8 mouse cellular contexts compared by ENCODE assay signal in the genomic region with DNA sequence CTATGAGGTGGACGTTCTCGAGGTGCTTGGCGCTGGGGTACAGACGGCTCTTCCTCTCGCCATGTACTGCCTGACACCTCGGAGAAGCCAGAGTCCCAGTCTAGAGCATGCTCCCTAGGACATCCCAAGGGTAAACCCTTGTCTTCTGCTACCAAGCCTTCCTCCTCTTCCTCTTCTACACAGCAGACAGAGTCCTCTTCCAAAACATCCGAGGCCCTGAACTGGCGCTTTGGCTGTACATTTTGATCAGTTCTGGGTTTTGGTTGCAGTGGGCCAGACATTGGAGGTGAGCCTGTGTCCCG. TPM values are rescaled to one million over a fixed set of nuclear protein-coding genes. Genes with fewer than 3 reads are reported as not detected.
A peak's percentile ranks its signal among the peaks of the same experiment; 100 is the strongest.
DNase-seq lines count a peak whose midpoint lies in the region; ATAC-seq and TF ChIP-seq lines count a peak whose summit lies in the region.

No protein-coding gene starts in this region.

- H3K27me3 ChIP-seq in forebrain, embryonic 10.5 days (ENCODE audit: poor library complexity, severe bottlenecking), result peaks cover 35% of the 10 kb centered on the region
- no peaks in the 10 kb centered on the region for H3K27me3 ChIP-seq in limb, embryonic 11.5 days (ENCODE audit: control insufficient read depth, insufficient read depth, low read length)

- TF ChIP-seq POLR2A in lung, adult 2 months (IDR thresholded peaks at IDR 0.05; ENCODE audit: borderline replicate concordance, extremely low read depth, low read depth, low read length), result no peak
- no peak for TF ChIP-seq POLR2A in olfactory bulb, adult 2 months (IDR thresholded peaks at IDR 0.05; ENCODE audit: insufficient read depth, low read depth, low read length)

- 29% methylated on average over 9 of the region's 9 CpGs for WGBS in lung, adult 2 months
- WGBS in forebrain, embryonic 10.5 days, result 58% methylated on average over 9 of the region's 9 CpGs
- WGBS in limb, embryonic 11.5 days, result 28% methylated on average over 9 of the region's 9 CpGs
- WGBS in olfactory bulb, adult 2 months, result 81% methylated on average over 9 of the region's 9 CpGs

- no peak for DNase-seq in lung, adult 2 months
- DNase-seq in lung, postnatal 25 days (ENCODE audit: low spot score), result no peak
- DNase-seq in forebrain, embryonic 10.5 days (ENCODE audit: extremely low spot score, low spot score), result no peak
- no peak for DNase-seq in limb, embryonic 11.5 days (ENCODE audit: low spot score)
- no peak for DNase-seq in thymus, postnatal 4 days
- DNase-seq in ovary, postnatal 14 days (ENCODE audit: low spot score), result no peak
- no peak for DNase-seq in MN1 (ENCODE audit: low spot score)

- H3K36me3 ChIP-seq in forebrain, embryonic 10.5 days (replicated peaks), result no peaks in the 10 kb centered on the region
- 0 out of 2 replicates have a peak, but pooled peaks cover 4% of the 10 kb centered on the region for H3K36me3 ChIP-seq in limb, embryonic 11.5 days (ENCODE audit: control insufficient read depth, insufficient read depth, low read length)

- TF ChIP-seq CTCF in lung, adult 2 months (IDR thresholded peaks at IDR 0.05; ENCODE audit: insufficient read depth, low read length), result no peak
- no peak for TF ChIP-seq CTCF in olfactory bulb, adult 2 months (IDR thresholded peaks at IDR 0.05; ENCODE audit: insufficient read depth, low read depth, low read length)

- H3K9ac ChIP-seq in limb, embryonic 11.5 days (ENCODE audit: low read length), result peak overlapping the region; percentile 85

- H3K9me3 ChIP-seq in forebrain, embryonic 10.5 days, result no peaks in the 10 kb centered on the region
- H3K9me3 ChIP-seq in limb, embryonic 11.5 days (ENCODE audit: control insufficient read depth, low read length), result no peaks in the 10 kb centered on the region

- H3K27ac ChIP-seq in forebrain, embryonic 10.5 days, result peak overlapping the region; percentile 88
- peak overlapping the region; percentile 100 for H3K27ac ChIP-seq in limb, embryonic 11.5 days (replicated peaks; ENCODE audit: low read depth, low read length)
- 0 out of 2 replicates have a peak overlapping the region, but pooled peaks have one; percentile 19 for H3K27ac ChIP-seq in olfactory bulb, adult 2 months (ENCODE audit: insufficient read depth, low read depth, low read length)

- peaks cover 30% of the 10 kb centered on the region for H3K4me1 ChIP-seq in lung, adult 2 months (ENCODE audit: control insufficient read depth, insufficient read depth, low read length)
- H3K4me1 ChIP-seq in forebrain, embryonic 10.5 days, result peaks cover 73% of the 10 kb centered on the region
- H3K4me1 ChIP-seq in limb, embryonic 11.5 days (ENCODE audit: control insufficient read depth, insufficient read depth, low read length), result peaks cover 43% of the 10 kb centered on the region
- peaks cover 39% of the 10 kb centered on the region for H3K4me1 ChIP-seq in olfactory bulb, adult 2 months (ENCODE audit: control insufficient read depth, insufficient read depth, low read length)

- H3K4me3 ChIP-seq in lung, adult 2 months (replicated peaks; ENCODE audit: extremely low read depth, low read depth, low read length), result peak overlapping the region; percentile 85
- H3K4me3 ChIP-seq in forebrain, embryonic 10.5 days, result peak overlapping the region; percentile 73
- peak overlapping the region; percentile 96 for H3K4me3 ChIP-seq in limb, embryonic 11.5 days (ENCODE audit: low read depth, low read length)
- peak overlapping the region; percentile 64 for H3K4me3 ChIP-seq in olfactory bulb, adult 2 months (ENCODE audit: insufficient read depth, low read depth, low read length)

- peak overlapping the region; percentile 99 for H3K4me2 ChIP-seq in limb, embryonic 11.5 days (ENCODE audit: low read depth, severe bottlenecking)

- ATAC-seq in limb, embryonic 11.5 days (ENCODE audit: insufficient number of reproducible peaks, low FRiP score, low TSS enrichment, low read depth), result no peak

RNA-seq across cellular contexts. Expression of gene Inka1, which starts 1.0 kb away (rescaled TPM):
- 23.1 and 26.6 TPM in 2 replicates for polyA plus RNA-seq in lung, adult 2 months (2012; rRNA removed)
- 35.0 TPM in 2 replicates for polyA plus RNA-seq in forebrain, embryonic 10.5 days (2016; fragmentation: Nextera tagmentation; extraction: Ambion mirVana)
- polyA plus RNA-seq in limb, embryonic 11.5 days (2014; fragmentation: Nextera tagmentation; extraction: Ambion mirVana), result 165 and 174 TPM in 2 replicates
- not detected in 2 replicates for polyA plus RNA-seq in olfactory bulb, adult 2 months (2012; ENCODE audit: insufficient read depth, insufficient read length, low replicate concordance, missing spikeins)

RNA-seq across cellular contexts. Expression of gene Gm20661, which starts 1.8 kb away (rescaled TPM):
- 3.3 and 5.5 TPM in 2 replicates for polyA plus RNA-seq in lung, adult 2 months (2012; rRNA removed)
- 0.92 and 1.4 TPM in 2 replicates for polyA plus RNA-seq in forebrain, embryonic 10.5 days (2016; fragmentation: Nextera tagmentation; extraction: Ambion mirVana)
- 7.3 and 7.9 TPM in 2 replicates for polyA plus RNA-seq in limb, embryonic 11.5 days (2014; fragmentation: Nextera tagmentation; extraction: Ambion mirVana)
- not detected in 2 replicates for polyA plus RNA-seq in olfactory bulb, adult 2 months (2012; ENCODE audit: insufficient read depth, insufficient read length, low replicate concordance, missing spikeins)

RNA-seq across cellular contexts. Expression of gene Cdhr4, which starts 7.6 kb away (rescaled TPM):
- 72.3 and 89.2 TPM in 2 replicates for polyA plus RNA-seq in lung, adult 2 months (2012; rRNA removed)
- polyA plus RNA-seq in forebrain, embryonic 10.5 days (2016; fragmentation: Nextera tagmentation; extraction: Ambion mirVana), result 1.7 and 2.7 TPM in 2 replicates
- polyA plus RNA-seq in limb, embryonic 11.5 days (2014; fragmentation: Nextera tagmentation; extraction: Ambion mirVana), result 16.8 and 19.7 TPM in 2 replicates
- not detected in 2 replicates for polyA plus RNA-seq in olfactory bulb, adult 2 months (2012; ENCODE audit: insufficient read depth, insufficient read length, low replicate concordance, missing spikeins)

RNA-seq across cellular contexts. Expression of gene Uba7, which starts 9.4 kb away (rescaled TPM):
- 94.0 and 124 TPM in 2 replicates for polyA plus RNA-seq in lung, adult 2 months (2012; rRNA removed)
- 6.8 and 10.0 TPM in 2 replicates for polyA plus RNA-seq in forebrain, embryonic 10.5 days (2016; fragmentation: Nextera tagmentation; extraction: Ambion mirVana)
- polyA plus RNA-seq in limb, embryonic 11.5 days (2014; fragmentation: Nextera tagmentation; extraction: Ambion mirVana), result 20.1 and 23.4 TPM in 2 replicates
- polyA plus RNA-seq in olfactory bulb, adult 2 months (2012; ENCODE audit: insufficient read depth, insufficient read length, low replicate concordance, missing spikeins), result not detected in 2 replicates

RNA-seq across cellular contexts. Expression of gene Gm20662, which starts 11.4 kb away (rescaled TPM):
- polyA plus RNA-seq in lung, adult 2 months (2012; rRNA removed), result 6.3 and 11.5 TPM in 2 replicates
- polyA plus RNA-seq in forebrain, embryonic 10.5 days (2016; fragmentation: Nextera tagmentation; extraction: Ambion mirVana), result not detected in 2 replicates
- 0.87 and 0.96 TPM in 2 replicates for polyA plus RNA-seq in limb, embryonic 11.5 days (2014; fragmentation: Nextera tagmentation; extraction: Ambion mirVana)
- not detected in 2 replicates for polyA plus RNA-seq in olfactory bulb, adult 2 months (2012; ENCODE audit: insufficient read depth, insufficient read length, low replicate concordance, missing spikeins)

Comparison
In these comparisons a context has a peak if more than half of its experiments do, and no peak if none do; other contexts are left out.
1. H3K27ac ChIP-seq: peak in every context shown above with its lines; median percentile 100 in limb, embryonic 11.5 days; 88 in forebrain, embryonic 10.5 days; 19 in olfactory bulb, adult 2 months.
2. RNA of gene Inka1, which starts 1.0 kb away (polyA plus RNA-seq): 165 to 174 TPM in limb, embryonic 11.5 days, 35.0 TPM in forebrain, embryonic 10.5 days and 23.1 to 26.6 TPM in lung, adult 2 months; not detected in olfactory bulb, adult 2 months; every median in the first group is over 10 times any median in the second.
3. Peak in every context shown above with its lines, with median percentiles within 50 percentile points of each other: H3K4me3 ChIP-seq.